Mouse (Mus musculus): ENCODE measurements around the gene Gpr132.

The Gpr132 gene

DNA sequence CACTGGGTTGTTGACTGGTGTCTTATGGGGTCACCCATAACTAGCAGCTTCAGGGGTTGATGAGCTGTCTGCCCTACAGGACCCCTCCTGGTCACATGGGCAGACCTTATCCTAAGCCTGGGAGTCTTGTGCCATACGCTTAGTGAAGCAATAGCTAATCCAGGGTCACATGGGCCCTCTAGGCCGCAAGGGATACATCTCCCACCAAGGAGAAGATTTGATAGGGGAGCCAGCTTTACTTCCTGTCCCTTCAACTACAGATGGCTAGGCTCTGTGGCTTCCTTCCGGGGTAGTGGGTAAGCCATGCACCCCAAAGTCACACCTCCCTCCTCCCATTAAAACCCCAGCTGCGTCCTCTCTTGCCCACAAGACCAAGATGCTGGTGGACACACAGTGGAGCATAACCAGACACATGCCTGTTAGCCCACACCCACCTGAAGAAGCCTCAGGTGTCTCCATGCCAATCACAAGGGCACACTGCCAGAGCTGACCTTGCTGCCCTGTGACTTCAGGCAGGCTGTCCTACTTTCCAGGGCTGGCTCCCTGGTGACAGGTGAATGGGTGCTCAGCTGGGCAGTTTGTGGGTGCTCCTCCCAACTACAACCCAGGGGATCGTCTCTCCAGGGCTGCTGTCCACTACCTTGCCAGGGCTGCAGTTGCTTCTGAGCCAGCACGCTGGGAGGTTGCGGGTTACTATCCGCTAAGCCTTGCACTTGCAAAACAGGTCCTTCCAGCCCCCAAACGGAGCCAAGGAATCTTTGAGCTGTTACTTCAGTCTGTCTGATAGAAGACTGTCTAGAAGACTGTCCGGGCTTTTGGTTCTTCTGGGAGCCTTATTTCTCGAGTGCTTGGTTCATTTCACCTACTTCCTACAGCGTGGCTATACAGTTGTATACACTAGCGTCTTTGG, at the start of gene Gpr132:
Gpr132 (minus strand) TSS at position 51 of the 910 bp plus-strand sequence.
- no peak for DNase-seq (ENCODE audit: low spot score in 2 of 2)

DNA sequence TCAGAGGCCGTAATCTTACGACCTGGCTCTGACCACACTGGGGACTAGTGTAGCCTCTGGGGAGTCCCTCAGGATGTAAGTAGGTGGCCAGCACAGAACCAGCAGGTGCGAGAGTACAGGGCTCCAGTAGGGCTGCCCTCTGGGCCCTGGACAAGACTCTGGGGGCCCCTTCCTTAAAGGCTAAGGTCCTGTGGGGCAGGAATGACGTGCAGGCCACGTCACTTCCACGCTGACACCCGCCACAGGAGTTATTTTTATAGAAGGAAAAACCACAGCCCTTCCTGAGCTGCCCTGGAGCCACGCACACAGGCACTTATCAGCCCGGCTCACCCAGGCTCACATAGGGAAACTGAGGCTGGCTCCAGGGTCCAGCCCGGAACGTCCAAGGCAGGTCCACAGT, 49.5 kb upstream of the Gpr132 start:
- peak; percentile 61 to 75 for DNase-seq (ENCODE audit: low spot score in 2 of 2)

DNA sequence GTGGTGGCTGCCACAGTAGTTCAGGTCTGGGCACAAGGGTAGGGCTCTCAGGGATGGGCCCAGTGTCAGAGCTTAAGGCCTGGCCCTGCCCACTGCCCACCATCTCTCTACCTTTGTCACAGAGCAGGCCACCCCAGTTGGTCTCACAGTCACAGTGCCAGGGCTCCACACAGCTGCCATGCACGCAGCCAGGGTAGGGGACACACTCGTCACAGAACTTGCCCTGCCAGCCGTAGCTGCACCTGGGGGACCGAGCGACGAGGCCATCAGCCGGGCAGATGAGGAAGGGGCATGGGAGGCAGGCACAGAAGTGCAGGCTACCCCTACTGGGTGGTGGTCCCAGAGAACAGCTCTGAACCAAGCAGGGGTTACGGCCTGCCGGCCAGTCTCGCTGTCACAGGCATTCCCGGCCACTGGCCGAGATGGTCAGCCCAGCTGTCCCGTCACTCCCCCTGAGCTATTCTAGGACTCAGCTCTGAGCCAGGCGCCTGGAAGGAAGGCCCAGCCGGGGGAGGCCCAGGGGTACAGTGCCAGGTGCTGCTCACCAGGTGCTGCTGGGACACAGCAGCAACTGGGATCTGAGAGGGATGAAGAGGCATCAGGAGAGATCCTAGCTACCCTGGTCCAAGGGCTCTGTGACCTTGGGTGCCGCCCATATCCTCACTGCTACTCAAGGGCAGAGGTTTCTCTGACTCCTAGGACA, 48.8 kb upstream of the Gpr132 start:
- DNase-seq (ENCODE audit: low spot score in 2 of 2) = peak; percentile 69 to 77

DNA sequence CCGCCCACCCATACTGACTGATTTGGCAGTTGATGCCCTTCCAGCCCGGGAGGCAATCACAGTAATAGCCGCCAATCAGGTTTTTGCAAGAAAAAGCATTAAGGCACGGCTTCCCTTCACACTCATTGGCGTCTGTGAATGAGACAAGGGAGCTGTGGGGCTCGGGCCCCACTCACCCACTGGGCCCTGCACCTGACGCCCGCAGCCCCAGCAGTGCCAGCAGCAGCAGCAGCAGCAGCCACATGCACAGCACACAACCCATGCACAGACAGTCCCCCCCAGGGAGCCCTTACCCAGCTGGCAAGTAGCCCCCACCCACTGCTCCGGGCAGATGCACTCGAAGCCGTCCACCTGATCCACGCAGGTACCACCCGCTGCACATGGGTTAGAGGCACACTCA, 47.6 kb upstream of the Gpr132 start:
- DNase-seq (ENCODE audit: low spot score in 2 of 2) = no peak

DNA sequence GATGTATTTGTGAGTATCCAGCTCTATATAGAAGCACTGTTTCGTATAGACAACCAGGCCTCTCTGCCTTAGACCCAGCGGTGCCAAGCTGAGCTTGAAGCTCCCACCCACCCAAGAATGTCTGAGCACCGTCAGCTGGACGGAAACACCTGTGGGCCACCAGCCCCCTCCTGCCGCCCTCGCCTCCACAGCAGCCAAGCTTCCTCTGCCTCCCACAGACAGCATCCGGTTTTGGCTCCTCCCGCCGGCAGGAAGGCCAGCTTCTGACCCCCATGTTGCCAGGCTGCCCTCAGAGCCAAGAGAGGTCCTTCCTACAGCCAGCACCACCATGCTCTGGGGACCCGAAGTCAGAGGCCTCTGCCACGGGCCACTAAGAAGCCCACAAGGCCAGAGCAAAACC, 46.5 kb upstream of the Gpr132 start:
- peak; percentile 37 to 71 for DNase-seq (ENCODE audit: low spot score in 2 of 2)

DNA sequence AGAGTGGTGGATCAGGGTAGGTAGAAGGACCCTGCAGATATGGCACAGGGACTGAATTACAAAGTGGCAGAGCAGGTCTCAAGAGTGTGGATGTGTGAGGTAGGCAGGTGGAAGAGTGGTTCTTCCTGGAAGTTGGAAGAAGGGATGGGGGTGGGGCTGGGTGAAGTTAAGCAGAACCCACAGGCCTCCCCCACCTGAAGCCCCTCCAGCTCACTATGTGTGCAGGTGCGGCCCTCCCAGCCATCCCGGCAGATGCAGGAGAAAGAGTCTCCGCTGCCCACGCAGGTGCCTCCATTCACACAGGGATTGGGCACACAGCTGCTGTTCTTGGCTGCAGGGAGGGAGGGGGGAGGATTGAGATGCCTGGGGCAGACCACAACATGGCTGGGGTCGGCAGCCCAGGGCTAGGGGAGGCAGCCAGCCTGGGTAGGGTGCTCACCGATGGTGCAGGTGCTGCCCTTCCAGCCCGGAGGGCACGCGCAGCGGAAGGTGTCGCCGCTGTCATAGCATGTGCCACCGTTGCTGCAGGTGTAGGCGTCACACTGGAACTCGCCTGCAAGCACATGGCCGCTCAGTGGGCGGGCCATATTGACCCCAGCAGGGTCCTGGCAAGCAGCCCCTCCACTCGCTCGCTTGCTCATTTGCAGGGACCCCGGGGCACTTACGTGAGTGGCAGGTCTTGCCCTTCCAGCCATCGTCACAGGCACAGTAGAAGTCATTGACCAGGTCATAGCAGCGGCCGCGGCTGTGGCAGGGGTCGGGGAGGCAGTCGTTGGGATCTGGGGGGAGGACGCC, 45.1 kb upstream of the Gpr132 start:
- DNase-seq (ENCODE audit: low spot score in 2 of 2) = no peak

DNA sequence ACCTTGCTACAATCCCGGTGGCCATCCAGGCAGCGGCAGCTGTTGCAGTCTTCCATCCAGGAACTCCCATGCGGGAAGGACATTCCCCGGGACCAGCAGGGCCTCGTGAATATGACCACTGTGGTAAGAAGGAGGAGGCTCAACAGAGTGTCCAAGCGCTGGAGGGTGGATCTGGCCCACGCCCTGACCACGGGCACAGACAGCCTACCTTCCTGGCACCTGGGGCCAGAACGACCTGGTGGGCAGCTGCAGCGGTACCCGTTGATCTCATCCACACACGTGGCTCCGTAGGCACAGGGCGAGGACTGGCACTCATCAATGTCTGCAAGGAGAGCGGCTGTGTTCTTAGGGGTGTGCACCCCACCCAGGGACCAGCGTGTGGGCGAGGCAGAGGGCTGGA, 43.7 kb upstream of the Gpr132 start:
- no peak for DNase-seq (ENCODE audit: low spot score in 2 of 2)

DNA sequence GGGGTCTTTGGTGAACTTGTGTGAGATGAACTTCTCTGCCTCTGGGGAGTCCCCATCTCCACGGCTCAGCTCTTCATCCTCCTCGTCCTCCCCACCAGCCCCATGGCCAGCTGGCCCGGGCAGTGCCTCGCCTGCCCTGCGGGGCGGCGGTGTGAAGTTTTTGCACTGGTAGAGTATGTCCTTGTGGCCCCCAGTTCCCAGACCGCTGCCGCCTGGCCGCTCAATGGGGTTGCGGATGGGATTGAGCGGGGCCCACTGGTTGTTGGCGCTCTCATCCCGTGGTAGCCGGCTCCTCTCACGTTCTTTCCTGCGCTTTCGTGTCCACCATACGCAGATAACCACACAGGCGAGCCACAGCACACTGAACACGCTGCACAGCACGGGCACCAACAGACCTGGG, 41.0 kb upstream of the Gpr132 start:
- no peak for DNase-seq (ENCODE audit: low spot score in 2 of 2)

DNA sequence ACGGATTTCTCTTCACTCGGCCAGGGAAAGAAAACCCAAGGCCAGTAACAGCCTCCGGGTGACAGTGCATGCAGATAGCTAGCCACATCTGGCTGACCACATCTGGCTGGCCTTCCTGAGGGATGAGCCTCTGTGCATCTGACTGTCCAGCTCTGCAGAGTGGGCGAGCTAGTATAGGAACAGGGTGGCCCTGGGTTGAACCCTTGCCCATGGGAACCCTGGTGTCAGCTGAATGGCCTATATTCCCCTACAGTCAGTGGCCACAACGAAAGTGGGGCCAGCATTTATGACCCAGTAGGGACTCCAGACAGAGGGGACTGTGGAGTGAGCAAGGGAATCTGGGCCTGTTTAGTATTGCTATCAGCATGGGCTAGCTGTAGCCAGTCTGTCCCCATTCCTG, 37.0 kb upstream of the Gpr132 start:
- no peak for DNase-seq (ENCODE audit: low spot score in 2 of 2)

DNA sequence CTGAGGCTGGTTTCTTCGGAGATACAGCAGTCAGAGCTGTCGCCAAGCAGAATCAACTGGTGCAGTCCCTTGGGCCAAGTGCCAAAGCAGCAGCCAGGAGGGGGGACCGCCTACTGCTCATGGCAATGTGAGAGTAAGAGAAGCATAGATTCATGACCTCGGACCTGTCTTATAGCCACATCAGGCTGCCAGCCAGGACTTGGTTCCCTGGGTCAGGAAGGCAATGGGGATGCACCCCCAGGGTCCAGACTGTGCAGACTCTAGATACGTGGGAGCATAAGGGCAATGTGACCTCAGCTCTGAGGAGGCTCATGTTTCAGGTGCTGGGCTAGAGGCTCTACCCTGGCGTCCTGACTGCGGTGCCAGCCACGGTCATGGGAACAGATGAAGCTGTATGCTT, 35.9 kb upstream of the Gpr132 start:
- DNase-seq (ENCODE audit: low spot score in 2 of 2) = no peak

DNA sequence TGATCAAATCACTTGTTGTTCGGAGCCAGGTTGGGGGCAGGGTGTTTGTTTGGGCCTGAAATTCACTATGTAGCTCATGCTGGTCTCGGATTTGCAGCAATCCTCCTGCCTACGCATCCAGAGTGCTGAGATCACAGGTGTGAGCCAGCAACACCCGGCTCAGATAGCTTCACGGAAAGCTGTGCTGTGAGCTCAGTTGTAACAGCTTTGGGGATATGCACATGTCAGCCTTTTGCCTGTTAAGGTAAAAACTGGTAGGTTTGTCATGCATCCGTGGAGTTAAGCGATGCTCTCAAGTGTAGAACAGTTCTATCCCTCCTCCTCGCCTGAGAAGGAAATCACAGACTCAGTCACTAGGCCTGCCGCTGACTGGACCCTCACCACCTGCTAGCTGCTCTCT, 32.6 kb upstream of the Gpr132 start:
- no peak for DNase-seq (ENCODE audit: low spot score in 2 of 2)

DNA sequence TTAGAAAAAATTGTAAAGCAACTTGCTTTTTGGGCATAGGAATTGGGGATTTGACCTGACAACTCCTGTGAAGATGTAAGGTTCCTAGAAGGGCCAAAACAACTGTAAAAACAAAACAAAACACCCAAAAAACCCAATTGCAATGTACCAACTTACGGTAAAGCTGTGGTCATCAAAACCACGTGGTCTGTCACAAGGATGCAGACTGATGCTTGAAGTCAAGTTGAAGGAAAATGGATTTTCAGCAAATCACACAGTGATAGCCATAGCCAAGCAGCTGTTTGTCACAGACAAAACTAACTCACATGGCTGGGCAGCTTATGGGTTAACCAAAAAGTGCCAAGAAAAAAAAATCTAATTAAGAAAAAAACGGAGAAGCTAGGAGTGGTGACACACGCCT, 30.9 kb upstream of the Gpr132 start:
- no peak for DNase-seq (ENCODE audit: low spot score in 2 of 2)

DNA sequence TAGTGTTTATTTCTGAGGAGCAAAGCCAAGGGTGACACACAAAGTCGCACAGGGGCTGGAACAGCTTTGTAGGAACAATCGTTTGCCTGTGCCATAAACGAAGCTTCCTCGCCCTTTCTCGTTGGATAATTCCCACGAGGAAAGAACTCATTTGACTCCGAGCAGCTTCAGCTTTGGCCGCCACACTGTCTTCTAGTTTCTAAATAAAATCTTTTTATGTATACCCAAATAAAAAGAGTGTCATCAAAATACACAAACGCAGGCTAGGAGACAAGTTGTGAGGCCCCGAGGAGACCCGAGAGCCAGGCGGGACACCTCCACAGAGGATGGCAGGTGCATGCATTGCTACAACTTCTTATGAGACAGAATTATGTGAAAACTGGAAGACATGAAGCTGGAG, 30.3 kb upstream of the Gpr132 start:
- no peak for DNase-seq (ENCODE audit: low spot score in 2 of 2)

DNA sequence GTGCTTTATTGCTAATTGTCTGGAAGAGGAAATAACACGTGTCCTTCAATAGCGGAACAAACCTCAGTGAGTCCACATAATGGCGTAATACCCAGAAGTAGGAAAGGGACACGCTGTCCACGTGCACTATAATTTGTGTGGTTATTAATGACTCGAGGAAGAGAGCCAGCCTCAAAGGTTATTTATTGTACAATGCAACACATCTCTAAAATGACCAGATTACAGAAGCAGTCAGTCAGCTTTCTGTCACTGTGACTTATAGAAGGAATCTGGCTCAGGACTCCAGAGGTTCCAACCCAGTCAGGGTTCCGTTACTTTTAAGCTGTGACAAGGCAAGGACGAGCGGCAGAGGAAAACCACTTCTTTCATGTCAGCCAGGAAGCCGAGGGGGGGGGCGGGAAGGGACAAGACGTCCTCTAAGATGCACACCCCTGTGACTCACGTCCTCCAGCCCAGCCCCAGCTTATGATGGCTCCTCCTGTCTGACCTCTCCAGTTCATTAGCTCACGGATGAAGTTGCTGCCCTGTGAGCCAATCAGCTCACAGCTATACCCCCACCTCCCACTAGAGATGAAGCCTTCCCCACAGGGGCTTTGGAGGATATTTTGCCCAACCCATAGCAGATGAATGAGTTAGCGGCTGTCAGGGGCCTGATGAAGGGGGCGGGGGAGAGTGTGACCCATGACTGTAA, 29.6 kb upstream of the Gpr132 start:
- DNase-seq (ENCODE audit: low spot score in 2 of 2) = peak; percentile 69 to 83

DNA sequence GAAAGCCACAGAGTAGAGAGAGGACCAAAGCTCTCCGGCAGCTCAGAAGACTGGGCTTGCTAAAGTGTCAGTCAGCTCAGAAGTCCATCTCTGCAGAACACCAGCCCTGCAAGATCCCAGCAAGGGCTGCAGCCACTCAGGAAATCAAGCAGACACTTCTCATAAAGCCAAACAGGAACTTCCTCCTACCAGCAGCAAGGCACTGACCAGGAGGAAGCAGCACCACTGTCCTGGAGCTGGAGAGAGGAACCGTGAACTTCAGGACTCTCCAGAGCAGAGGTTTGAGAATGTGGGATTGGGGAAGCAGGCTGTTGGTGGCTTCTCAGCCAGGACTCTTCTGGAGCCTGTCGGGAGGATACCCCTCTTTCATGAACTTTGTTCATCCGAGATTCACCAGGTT, 26.9 kb upstream of the Gpr132 start:
- peak in 1 of 2 experiments; percentile 62 for DNase-seq (ENCODE audit: low spot score in 2 of 2)

DNA sequence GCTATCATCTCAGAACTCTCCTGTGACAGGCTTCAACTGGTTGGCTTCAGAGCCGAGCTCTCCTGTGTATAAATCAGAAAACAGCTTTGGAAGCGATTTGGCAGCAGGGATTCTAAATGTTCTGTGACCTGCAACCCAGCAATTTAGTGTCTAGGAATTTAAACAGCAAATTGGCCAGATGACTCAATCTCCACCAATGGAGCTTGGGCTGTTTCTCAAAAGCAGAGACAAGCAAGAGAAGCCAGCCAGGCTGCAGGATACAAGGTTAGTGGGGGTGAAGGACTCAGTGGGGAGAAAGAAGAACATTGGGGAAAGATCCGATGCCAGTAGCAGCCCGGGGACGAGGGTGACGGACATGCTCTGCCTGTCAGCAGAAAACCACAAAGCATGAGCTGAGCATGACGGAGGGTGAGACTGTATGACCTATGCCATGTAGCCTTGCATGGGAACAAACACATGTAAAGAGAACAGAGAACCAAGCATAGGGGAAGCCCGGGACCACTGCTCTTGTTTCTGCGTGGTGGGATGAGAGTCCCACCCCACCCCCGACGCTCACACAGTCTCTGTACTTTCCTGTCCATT, 26.4 kb upstream of the Gpr132 start:
- DNase-seq (ENCODE audit: low spot score in 2 of 2) = no peak

DNA sequence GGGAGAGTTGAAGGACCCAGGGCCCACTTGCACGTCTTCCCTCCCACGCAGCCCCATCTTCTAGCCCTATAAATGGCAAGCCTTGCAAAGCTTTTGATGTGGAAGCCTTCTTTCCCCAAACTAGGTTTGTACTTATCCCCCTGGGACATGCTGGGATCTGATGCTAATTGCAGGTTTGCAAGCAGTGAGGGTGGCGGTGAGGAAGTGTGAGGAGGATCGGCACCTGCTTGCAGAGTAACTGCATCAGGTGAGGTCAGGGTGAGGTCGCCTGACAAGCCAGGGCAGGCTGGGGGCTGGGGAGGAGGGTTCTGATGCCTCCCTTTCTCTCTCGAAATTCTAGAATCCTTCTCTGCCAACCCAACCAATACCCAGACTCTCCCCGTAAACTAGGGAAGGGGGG, 17.4 kb upstream of the Gpr132 start:
- no peak for DNase-seq (ENCODE audit: low spot score in 2 of 2)

DNA sequence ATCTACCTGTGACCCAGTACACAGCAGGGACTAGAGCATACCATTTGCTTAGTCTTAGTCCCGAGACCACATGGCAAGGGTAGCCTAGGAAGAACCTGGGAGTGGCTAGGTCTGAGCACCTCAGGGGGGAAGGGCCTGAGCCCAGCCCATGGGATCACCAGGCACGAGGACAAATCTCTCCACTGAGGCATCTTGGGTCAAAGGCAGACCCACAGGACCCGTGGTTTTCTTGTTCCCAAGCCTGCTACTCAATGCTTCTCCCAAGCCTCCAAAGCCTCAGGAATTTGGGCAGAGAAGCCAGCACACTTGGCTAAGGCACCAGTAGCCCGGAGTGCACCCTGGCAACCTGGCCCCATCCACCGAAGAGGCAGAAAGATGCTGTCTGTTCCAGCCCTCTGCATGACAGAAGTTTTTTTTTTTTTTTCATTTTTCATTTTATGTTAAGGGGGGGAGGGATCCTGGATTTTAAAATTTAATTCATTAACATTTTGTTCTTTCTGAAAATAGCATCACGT, 13.3 kb upstream of the Gpr132 start:
- DNase-seq (ENCODE audit: low spot score in 2 of 2) = no peak

DNA sequence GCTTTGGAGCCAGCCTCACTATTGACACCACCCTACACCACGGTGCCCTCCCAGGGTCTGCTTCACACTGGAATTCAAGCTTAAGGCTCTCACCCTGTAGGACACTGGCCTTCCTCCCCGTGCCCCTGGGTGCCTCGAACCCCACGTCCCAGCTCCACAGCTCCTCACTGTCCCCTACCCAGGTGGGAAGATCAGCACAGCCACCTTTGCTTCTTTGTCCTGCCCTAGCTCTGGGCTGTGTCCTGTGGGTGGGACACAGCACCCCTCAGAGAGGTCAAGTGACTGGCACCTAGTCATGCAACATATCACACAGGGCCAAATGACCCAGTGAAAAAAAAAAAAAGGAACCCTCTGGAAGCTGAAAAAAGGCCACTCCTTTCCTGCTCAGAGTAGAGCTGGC, 12.6 kb upstream of the Gpr132 start:
- no peak for DNase-seq (ENCODE audit: low spot score in 2 of 2)

DNA sequence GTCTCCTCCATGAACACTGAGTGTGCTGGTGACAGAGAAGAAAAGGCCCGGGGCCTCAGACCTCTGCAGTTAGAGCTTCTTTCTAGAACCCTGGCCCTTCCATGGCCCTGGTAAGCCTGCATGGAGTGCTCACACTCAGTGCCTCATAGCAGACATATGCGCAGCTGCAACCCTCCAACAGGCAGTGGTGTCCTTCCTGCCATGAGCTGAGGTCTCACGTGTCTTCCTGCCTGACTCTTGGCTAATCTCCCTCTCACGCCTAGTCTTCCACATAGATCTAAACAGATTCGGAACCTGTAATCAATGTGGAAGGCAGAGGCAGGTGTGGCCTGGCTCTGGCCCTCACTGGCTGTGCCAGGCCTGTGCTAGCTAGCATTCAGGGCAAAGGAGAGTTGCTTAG, 11.7 kb upstream of the Gpr132 start:
- no peak for DNase-seq (ENCODE audit: low spot score in 2 of 2)

DNA sequence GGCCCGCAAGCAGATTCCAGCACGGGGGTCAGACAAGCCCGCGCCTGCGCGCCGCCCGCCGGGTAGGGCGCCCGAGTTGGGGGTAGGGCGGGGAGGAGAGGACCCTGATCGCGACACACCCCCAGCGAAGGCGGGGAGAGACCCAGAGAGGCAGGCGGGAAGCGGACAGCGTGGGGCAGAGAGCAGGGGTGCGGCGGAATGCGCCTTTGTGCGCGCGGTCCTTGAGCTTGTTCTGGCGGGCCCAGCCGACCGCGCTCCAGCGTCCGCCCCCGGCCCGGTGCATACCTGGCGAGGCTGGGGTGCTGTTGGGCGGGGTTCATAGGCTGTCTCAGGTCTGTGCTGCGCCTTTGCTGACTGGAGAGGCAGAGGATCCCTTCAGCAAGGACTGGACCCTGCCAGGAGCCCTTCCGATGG, 9.6 kb upstream of the Gpr132 start:
- no peak for DNase-seq (ENCODE audit: low spot score in 2 of 2)
